Mouse (Mus musculus) retina, embryonic 14.5 days (tissue): ENCODE results near the gene Polr2c.

Experiments used
- DNase-seq: peaks from one replicate; pipeline ENCODE4 v3.0.0-alpha.2; 2015; ENCODE audit warnings: low spot score

Polr2c gene

DNA sequence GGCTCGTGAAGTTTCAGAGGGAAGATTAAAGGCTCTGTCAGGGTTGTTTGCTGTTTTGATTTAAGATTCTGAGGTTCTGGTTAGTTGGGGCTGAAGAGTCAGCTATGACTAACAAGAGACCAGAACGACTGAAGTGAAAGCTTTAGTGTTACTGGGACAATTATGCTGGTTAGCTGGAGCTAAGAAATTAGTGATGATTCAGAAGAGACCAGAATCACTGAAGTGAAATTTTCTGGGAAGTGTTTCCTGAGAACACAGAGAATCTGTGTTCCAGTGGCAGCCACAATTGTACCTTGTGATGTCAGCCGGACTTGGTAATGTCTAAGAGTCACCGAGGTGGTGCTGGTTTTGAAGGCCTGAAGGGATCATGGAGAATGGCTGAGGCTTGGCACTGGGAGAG lies 23.5 kb downstream of the Polr2c start:
- no peak for DNase-seq

DNA sequence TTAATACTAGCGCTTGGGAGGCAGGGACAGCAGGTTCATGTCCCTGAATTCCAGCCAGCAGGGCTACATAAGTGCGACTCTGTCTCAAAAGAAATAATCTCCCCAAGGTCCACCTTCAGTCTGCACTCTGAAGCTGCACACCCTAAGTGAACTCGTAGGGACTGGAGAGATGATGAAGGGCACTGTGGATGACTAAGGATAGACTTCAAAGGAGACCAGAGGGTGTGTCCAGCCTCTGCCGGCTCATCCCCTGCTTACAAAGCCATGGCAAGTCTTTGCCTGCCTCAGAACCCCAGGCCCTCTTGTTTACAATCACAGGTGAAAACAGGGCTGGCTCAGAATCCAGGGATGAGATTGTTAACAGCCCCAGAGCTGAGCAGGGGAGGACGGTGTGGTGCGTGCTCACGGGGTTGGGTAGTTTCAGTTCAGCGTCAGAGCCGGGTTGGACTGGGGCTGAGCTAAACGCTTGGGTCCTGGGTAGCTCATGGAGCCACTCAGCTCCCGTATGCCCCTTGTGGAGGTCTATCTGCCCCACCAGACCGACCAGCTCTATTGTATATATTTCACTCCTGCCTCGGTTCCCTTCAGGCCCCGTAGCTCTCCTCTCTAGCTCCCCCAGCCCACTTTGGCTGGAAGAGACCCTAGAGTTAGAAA lies 31.3 kb downstream of the Polr2c start:
- no peak for DNase-seq

DNA sequence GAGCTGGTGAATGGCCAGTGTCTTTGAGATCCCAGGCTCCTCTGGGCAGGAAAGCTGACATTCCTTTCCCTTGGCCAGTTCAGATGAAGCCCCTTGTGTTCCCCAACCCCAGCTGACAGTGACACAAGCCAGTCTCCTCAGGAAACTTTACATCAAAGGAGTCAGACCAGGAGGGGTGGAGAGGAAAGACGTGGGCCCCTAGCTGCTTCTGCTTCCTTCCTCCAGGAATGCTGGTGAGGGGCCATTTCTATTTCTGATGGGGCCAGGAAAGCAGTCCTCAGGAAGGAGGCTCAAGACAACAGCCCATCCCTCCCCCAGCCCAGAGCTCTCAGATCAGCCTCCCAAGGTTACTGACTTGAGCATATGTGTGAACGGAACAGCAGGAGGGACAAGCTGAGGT lies 35.7 kb downstream of the Polr2c start:
- no peak for DNase-seq

DNA sequence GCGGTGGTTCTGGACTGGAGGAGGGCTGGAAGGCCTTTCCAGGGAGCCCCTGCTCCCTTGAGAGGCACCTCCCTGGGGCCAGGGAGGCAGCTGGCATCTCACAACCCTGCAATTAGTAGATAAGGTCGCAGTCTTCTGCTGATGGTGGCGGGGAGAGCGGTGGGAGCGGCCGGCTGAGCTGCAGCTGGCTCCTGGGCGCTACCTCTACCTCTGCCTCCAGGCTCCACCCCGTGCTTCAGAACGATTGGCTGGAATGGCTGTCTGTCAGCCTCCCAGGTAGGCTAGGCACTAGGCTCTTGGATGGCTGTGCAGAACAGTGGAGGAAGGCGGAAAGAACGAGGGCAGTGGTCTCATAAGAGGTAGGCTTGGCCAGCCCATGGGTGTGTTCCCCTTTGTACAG lies 42.0 kb downstream of the Polr2c start:
- DNase-seq, result peak; percentile 26

DNA sequence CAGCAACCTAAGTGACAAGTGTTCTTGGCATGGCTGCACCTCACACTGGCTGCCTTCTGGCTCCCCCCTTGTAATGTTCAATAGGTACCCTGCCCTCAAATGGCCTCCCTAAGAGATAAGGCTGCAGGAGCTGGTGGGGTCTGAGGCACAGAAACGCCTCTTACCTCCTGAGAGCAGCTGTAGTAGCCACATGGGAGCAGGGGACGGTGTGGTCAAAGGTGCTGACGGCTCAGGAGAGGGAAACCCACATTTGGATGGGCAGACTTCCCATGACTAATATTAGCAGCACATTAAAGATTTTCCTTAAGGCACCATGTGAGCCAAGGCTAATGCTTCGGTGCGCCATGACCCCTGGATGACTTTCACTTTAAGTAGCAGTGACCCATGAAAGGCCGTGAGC lies 43.4 kb downstream of the Polr2c start:
- no peak for DNase-seq

DNA sequence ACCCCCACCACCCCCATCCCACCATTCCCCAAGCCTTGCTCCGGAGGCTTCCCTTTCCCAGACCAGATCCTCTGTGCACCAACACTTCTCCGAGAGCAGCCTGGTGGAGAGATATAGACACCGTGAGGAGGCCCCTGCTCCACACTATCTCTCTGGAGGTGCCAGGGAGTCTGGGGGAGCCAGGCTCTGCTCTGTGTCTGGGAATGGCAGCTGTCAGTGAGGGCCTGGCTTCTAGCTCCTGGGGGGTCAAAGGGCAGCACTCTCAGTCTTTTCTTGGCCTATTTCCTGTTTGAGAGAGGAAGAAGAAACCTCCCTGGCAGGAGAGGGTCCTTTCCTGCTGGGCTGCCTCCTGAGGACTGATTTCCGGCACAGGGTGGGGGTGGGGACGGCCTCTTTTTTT lies 43.8 kb downstream of the Polr2c start:
- DNase-seq, result no peak

DNA sequence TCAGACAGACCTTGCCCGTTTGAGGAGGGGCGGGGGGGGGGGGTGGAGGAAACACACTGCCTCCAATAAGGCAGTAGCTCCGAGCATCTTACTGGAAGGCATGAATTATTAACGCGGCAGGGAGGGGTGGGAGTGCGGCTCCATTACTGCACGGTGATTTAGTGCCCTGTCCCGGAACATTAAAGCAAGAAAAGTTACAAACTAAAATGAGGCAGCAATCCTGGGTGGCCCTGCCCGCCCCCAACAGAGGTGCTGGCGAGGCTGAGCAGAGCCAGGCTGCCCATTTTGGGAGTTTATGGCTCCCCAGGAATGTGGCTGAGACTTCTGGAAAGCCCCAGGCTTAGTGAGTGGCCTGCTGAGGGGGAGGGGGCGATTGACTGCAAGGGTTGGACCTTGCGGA lies 46.5 kb downstream of the Polr2c start:
- DNase-seq, result no peak

DNA sequence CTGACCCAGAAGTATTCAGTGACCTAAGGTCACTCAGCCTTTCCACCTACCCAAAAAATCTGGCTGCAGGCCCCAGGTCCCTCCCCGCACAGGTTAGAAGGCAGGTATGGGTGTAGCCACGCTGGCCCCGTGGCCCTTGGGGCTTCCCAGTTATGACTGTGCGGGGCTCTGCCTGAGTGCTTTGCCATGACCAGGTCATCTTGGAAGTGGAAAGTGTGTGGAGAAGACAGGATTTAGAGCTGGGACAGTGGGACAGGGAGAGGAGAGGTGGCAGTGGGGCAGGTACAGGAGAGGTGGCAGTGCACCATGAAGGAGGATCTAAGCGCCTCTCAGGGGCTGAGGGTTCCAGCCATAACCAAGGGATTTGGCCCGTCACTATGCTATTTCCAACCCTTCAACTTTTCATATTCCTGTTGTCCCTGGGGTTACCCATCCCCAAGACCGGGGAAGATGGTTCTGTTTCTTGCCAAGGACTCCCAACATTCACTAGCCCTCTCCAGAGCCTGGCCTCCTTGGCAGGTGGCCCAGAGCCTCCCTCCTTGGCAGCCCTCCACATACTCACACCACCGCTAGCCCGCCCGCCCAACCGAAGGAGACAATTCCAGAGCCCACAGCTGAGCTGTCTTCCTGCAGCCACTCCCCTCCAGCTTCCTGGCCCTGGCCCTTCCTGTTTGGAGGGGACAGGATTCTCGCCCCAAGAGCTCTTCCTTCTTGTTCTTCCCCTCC lies 47.4 kb downstream of the Polr2c start:
- DNase-seq, result no peak

DNA sequence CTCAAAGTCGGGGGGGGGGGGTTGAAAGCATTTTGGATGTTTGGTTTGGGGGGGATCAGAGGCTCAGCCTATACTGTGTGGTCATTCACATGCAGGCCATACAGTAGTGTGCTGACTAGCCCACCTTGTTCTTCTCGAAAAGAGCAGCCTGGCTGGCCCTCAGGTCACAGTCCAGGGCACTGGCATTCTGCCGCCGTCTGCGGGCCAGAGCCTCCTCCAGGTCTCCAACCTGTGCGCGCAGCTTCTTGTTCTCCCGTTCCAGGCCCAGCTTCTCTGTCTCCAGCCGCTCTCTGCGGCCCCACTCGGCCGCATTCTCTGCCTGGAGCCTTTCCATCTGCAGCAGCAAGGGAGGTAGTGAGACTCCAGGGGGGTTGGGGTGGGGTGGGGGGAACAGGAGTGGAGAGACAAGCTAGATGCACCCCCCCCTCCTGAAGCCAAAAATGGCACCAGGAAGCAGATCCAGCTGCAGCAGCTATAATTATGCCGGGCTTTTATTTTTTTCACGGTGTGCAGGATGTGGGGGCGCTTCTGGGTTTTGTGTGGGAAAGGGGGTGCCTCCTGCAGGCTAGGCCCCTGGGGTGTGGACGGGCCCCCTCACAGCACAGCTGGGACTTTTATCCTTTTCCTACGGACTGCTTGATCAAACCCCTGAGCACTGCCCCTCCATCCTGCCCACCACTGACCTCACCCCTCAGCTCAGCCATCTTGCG lies 50.5 kb downstream of the Polr2c start:
- no peak for DNase-seq

DNA sequence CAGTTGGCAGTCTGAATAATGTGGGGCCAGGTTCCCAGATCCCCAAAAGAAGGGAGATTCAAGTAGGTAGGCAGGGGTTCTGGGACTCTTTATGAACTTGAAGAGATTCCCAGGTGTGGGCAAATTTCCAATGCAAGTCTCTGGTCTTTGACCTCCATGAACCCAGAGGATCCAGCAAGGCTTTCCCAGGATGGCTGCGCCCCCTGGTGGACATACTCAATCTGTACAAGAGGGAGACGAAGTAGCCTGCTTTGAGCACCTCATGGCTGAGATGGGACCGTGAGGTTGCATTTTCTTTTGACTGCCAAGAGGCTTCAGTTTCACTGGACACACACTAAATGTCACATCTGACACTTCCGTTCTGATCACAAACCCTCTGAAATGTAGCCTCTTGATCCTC lies 51.6 kb downstream of the Polr2c start:
- DNase-seq, result peak; percentile 94

DNA sequence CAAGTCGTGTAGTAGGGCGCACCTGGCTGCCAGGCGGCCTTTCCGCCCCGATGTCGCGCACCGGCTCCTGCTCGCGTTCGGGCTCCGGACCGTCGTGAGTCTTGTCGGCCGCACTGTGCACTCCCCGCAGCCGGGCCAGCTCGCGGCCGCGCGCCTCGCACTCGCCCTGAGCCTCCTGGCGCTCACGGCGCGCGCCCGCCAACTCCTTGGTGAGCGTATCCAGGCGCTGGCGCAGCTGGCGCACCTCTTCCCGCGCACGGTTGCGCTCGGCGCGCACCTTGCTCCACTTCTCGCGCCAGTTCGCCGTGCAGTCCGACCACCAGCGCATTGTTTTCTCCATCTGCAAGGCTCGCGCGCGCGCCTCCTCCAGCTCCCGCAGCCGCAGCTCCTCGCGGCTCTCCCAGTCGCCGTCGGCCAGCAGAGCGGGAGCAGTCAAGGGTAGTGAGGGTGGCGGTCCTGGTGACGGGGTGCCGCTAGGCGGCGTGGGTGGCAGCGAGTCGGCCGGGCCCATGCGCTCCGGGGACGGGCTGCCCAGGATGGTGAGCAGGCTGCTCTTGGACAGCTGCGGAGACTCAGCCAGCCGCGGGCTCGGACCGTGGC lies 55.9 kb downstream of the Polr2c start:
- peak; percentile 83 for DNase-seq

DNA sequence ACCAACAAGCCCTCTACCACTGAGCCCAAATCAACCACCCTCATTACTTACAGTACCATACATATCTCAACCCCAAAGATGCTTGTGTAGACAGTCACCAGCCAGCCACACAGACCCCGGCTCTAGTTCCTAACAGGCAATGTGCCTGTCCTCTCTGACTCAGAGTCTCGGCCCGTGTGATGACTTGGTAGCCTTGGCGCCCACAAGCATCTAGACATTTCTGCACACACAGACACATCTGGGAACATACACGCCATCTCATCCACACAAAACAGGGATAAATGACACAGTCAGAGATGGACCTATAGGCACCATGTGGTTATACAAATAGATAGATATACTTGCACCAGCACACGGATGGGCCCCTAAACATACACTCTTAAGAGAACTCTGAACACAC lies 57.0 kb downstream of the Polr2c start:
- DNase-seq, result no peak

DNA sequence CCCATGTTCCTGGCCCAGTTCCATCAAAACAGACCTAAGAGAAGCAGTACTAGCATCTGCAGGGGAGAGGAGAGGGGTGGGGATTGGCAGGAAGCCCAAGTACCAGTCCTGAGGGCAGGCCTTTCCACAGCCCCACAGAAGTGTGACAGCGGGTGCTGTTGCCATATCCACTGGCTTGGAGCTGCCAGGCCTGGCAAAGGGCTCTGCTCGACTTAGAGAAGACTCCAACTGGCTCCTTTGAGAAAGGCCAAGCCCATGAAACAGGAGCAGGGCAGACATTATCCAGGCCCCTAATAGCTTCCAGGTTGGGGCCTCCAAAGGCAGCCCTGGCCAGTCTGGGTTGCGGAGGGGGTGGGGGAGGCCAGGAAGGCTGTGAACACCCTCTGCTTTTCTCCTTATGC lies 57.5 kb downstream of the Polr2c start:
- no peak for DNase-seq

DNA sequence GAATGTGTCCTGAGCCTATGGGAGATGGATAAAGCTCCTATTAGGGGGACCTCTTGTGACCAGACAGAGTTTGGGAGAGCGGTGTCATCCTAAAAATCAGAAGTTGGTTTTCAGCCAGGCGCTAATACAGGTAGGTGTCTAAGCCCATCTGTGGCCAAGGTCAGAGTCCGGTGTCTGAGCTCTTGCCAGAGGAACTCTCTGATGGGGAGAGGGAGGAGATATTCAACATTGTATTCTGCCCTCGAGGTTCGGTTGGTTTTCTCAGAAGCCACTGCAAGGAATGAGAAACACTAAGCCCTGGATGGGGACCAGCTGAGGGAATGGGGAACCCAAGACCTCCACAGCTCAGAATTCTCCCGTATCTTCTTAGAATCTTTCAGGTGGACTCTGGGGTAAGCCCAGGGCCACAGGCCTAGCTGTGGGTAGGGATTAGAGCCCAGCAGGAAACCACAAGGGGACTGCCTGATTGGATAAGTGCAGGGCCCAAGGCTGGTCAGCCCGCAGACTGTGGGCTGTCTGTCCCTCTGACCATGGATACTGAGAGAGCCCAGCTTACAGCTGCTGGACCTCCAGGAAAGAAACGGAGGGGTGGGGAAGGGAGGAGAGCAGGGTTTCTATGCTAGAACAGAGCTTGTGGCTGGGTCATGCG lies 59.2 kb downstream of the Polr2c start:
- no peak for DNase-seq

DNA sequence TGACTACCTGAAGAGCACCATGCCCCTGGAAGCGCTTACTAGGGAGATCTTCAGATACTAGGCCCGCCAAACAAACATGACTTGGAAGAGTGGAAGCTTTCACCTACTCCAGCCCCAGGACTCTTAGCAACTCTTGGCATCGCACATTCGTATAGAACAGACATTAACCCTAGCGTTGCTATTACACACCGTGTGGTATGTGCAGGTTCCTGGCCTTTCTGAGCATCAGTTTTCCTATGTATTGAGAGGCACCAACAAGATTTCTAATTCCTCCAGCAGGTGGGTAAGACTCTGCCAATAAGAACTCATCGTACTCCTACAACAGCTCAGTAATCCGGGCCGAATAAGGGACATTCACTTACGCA lies 59.7 kb downstream of the Polr2c start:
- no peak for DNase-seq

DNA sequence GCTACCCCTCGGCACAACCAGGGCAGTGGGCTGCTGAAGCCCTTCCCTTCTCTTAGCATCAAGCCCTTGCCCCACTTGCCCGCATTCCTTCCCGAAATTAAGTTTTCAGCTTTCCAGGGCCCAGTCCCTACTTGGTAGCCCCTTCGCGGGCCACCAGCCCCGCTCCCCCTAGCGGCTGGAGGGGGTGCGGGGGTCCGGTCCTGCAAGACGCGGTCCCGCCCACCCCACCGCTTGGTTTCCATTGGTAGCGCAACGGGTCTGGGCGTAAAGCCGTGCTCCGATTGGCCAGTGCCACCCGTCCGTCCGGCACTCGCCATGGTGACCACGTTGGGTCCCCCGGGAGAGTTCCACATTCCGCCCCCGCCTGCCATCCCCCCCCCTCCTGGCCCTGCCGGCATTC lies 60.1 kb downstream of the Polr2c start:
- peak; percentile 96 for DNase-seq

DNA sequence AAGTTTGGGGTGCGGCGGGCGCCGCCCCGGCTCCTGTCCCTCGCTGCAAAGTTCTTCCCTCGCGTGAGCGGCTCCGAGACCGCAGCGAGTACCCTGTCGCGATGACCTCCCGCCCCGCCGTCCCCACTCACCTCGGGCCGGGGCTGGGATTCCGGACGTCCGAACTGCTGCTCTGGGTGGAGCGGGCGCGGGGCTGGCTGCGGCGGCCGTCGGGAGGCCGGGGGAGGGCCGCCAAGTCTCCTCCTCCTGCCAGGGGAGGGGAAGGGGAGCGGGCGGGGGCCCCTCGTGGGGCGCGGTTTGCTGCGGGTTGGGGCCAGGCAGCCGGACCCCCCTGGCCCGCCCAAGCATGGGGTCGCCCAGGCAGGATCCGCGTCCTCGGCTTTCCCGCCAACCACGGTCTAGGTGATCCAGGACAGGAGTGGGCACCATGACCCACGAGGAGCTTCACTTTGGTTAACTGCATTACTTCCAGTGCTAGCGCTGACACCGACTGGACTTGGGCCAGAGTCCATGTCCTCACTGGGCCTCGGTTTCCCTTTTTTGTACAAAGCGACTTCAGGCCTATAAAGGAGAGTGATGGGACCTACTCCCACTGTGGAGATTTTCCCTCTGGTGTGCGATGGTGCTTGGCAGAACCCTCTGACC lies 60.7 kb downstream of the Polr2c start, which contains the start of gene Ccdc102a:
Gene Ccdc102a, minus strand, starts transcription at position 248 of the 645 bp plus-strand sequence.
- DNase-seq, result no peak

DNA sequence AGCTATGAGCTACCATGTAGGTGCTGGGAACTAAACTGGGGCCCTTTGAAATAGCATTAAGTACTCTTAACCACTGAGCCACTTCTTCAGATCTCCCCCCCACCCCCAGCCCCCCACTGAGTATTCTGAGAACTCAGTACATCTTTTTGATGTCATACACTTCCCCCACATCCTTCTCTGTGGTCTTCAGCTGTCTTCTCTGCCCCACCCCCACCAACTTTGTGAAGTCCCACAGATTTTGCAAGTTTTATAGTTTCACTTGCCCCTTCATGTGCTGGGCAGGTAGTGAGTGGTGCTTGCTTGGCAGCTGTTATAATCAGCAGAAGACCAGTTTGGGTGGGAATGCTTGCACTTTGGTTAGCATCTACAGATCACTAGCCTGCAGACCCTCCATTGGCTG lies 62.0 kb downstream of the Polr2c start:
- DNase-seq, result no peak

DNA sequence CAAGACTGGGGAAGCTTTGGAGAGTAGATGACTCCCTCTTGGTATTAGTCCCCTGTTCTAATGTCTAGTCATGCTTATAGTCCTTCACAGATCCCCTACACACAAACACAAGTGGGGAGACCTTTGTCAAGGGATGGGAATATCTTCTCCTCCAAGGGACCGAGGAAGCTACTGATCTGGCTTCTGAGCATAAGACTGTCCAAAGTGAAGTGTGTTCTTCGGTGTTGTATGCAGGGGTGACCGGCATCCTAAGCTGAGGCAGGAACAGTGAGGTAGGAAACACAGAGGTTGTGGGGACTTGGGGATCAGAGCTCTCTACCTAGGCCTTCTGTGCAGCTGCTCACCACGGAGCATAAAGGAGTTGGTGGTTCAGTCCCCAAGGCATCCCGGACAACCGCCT lies 64.9 kb downstream of the Polr2c start:
- DNase-seq, result no peak

DNA sequence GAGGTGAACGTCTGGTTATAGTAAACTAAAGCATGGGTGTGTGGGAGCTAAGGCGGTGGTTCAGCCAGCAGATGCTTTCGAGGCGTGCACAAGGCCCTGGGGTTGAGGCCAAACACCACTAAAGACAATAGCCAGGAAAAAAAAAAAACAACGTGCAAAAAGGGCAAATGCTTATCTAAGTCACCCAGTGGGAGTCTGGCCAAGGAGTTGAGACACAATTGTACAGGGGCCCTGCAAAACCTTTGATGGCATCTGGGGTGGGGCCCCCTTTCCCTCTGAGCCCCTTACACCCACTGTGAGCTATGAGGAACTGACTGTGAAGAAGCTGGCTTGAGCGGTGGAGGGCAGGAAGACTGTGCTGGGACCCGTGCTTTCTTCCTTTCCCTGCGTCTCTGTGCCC lies 65.4 kb downstream of the Polr2c start:
- no peak for DNase-seq
